Mouse (Mus musculus) embryo, embryonic 11 days (tissue): ENCODE data around the gene Eed.

ENCODE experiments used
- DNase-seq: peaks from one replicate; pipeline ENCODE4 v3.0.0-alpha.2; 2015

The Eed gene

GRCm38 (mm10) chr7:89980133-89980484, 674 bp downstream of the Eed start:
- DNase-seq, result no peak

GRCm38 (mm10) chr7:89979432-89980130, 1.2 kb downstream of the Eed start:
- no peak for DNase-seq

- DNase-seq, result no peak
Observed at GRCm38 (mm10) chr7:89976796-89977195, 4.0 kb downstream of the Eed start.

GRCm38 (mm10) chr7:89975571-89975970, 5.2 kb downstream of the Eed start:
- DNase-seq, result no peak

GRCm38 (mm10) chr7:89967235-89967634, 13.5 kb downstream of the Eed start:
- DNase-seq, result no peak

GRCm38 (mm10) chr7:89966771-89967170, 14.0 kb downstream of the Eed start:
- no peak for DNase-seq

GRCm38 (mm10) chr7:89963135-89963534, 17.6 kb downstream of the Eed start:
- DNase-seq, result no peak

- DNase-seq, result no peak
Observed at GRCm38 (mm10) chr7:89957300-89957699, 23.5 kb downstream of the Eed start.

- no peak for DNase-seq
Observed at GRCm38 (mm10) chr7:89954261-89954660, 26.5 kb downstream of the Eed start.

- DNase-seq, result no peak
Observed at GRCm38 (mm10) chr7:89949403-89949802, 31.4 kb downstream of the Eed start.

- no peak for DNase-seq
Observed at GRCm38 (mm10) chr7:89948026-89948425, 32.8 kb downstream of the Eed start.

GRCm38 (mm10) chr7:89940571-89941463, 40.0 kb downstream of the Eed start, which contains the start of gene Hikeshi:
Gene Hikeshi (minus strand): TSS chr7:89941204.
- peak; percentile 99 for DNase-seq

- no peak for DNase-seq
Observed at GRCm38 (mm10) chr7:89939497-89940353, 41.1 kb downstream of the Eed start.

GRCm38 (mm10) chr7:89923441-89924180, 57.2 kb downstream of the Eed start:
- DNase-seq, result no peak

- DNase-seq, result no peak
Observed at GRCm38 (mm10) chr7:89917776-89918175, 63.0 kb downstream of the Eed start.

- no peak for DNase-seq
Observed at GRCm38 (mm10) chr7:89916711-89917110, 64.1 kb downstream of the Eed start.

GRCm38 (mm10) chr7:89913432-89914158, 67.2 kb downstream of the Eed start:
- DNase-seq, result no peak

- no peak for DNase-seq
Observed at GRCm38 (mm10) chr7:89912356-89912755, 68.4 kb downstream of the Eed start.

- no peak for DNase-seq
Observed at GRCm38 (mm10) chr7:89909711-89910110, 71.1 kb downstream of the Eed start.

GRCm38 (mm10) chr7:89908899-89909621, 71.7 kb downstream of the Eed start:
- no peak for DNase-seq

GRCm38 (mm10) chr7:89908421-89908820, 72.4 kb downstream of the Eed start:
- DNase-seq, result peak; percentile 39
